Mouse (Mus musculus) 3T3-L1 (cell line): ENCODE results near the gene Phactr1.

ENCODE experiments used
- DNase-seq: peaks from one replicate; pipeline ENCODE4 v3.0.0-alpha.2; 2015; ENCODE audit warnings: low read depth, low spot score

Gene Phactr1

GRCm38 (mm10) chr13:42866162-42866941 lies 185.9 kb downstream of the Phactr1 start:
- peak; percentile 82 for DNase-seq

DNA sequence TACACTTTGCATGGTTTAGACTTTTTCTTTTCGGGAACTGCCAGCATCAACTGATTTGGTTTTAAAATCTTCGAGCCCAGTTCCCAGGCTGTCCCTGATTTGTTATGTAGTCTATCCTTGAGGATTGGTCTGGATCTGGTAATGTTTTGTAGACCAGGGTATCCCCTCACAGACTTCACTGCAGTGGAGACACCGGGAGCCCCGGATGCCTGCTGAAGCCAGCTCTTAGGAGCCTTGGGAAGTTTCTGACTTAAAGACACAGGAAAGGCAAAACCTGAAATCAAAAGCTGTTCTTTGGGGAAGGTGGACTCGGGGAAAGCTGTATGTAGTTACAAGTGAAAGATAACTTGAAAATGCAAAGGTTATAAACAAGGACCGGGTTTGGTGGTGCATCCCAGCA lies 186.6 kb downstream of the Phactr1 start:
- DNase-seq: no peak

DNA sequence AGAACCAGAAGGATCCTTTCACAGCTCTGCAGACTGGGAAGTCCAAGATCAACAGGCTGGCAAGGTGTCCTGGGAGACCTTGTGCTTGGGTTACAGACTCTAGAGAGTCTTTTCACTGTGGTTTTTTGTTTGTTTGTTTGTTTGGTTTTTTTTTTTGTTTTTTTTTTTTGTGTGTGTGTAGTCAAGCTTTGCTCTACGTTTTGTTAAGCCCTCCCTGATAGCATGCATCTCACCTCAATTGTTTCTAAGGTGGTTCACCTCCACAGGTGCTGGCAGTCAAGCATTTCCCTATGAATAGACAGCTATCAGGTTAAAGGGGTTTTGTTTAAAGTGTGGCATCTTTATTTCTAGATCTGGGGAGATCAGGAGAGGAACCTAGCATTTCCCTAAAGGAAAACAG lies 191.7 kb downstream of the Phactr1 start:
- DNase-seq: no peak

GRCm38 (mm10) chr13:42878346-42878745 lies 197.9 kb downstream of the Phactr1 start:
- no peak for DNase-seq

GRCm38 (mm10) chr13:42884033-42884724 lies 203.8 kb downstream of the Phactr1 start:
- no peak for DNase-seq

GRCm38 (mm10) chr13:42884725-42885115 lies 204.3 kb downstream of the Phactr1 start:
- DNase-seq: peak; percentile 41

GRCm38 (mm10) chr13:42887701-42888100 lies 207.3 kb downstream of the Phactr1 start:
- DNase-seq: peak; percentile 20

DNA sequence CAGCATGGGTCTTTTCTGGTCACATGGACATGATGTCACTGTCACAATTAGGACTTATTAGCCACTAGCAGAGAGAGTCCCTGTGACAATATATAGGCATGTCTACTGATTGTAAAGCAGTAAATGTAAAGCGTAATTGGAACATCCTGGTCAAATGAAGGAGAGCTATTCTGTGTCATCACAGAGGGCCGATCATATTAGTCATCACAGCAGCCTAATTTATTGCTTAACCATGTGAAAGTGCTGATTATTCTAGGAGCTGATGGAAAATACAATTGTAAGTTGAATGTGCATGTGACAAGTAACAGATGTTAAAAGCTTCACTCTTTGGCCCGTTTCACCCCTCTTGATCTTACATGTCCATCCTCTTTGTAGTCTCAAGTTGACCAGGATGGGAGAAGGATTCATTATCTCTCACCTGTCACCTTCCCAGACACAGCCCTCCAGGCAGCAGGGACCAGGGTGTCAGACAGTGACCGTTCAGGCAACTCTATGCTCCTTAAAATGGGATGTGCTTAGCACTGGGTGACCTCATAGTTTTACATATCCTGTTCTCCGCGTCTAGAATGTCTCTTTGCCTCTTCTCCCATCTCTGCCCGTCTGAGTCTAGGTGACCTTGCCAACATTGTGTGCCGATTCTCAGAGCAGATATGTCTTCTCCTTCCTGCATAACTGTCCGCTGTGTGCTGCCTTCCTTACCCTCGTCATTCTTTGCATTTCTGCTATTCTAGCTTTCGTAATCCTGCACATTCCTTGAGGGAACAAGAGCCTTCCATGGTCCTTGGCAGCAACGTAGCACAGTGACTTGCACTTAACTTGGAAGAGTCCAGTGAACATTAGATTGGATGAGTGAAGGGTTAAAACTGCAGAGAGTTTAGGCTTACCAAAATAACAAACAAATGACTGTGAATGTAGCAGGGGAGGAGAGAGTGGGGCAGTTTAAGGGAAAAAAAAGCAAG lies 209.4 kb downstream of the Phactr1 start:
- DNase-seq: peak; percentile 86

DNA sequence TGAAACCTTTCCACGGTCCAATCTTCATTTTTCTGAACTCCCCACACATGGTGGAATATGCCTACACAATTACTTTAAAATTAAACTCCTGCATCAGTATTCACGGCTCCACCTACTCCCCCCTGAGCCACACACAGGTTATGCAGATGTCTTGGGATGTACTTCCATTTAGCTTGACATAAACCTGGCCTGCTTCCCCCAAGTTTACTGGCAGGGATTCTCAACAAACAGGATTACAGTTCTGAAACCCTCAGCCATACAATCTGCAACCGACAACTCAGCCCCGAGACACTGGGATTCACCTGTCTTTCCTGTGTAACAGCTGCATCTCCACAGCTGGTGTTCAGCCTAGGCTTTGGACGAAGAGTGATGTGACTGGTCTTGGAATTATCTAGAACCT lies 210.2 kb downstream of the Phactr1 start:
- DNase-seq: peak; percentile 42

DNA sequence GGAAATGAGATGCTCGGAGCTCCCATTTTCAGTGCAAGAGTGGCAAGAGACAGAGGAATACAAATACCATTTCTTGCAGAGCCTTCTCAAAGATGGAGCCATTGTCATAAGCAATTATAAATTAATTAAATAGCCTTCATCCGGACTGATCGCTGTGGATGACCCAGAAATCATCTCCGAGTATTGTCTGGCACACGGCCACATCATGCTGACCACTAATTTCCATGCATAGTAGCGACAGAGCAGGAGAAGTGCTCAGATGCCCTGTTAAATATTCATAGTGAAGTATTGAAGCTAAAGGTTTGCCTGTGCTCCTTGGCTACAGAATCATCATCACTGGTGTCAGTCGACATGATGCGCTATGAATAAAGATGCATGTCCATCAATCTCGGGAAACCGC lies 213.6 kb downstream of the Phactr1 start:
- DNase-seq: no peak

- DNase-seq: no peak
Measured at GRCm38 (mm10) chr13:42894598-42894997, 214.2 kb downstream of the Phactr1 start.

GRCm38 (mm10) chr13:42895980-42896379 lies 215.6 kb downstream of the Phactr1 start:
- DNase-seq: no peak

GRCm38 (mm10) chr13:42899611-42900010 lies 219.2 kb downstream of the Phactr1 start:
- peak; percentile 14 for DNase-seq

GRCm38 (mm10) chr13:42901837-42902236 lies 221.4 kb downstream of the Phactr1 start:
- DNase-seq: no peak

DNA sequence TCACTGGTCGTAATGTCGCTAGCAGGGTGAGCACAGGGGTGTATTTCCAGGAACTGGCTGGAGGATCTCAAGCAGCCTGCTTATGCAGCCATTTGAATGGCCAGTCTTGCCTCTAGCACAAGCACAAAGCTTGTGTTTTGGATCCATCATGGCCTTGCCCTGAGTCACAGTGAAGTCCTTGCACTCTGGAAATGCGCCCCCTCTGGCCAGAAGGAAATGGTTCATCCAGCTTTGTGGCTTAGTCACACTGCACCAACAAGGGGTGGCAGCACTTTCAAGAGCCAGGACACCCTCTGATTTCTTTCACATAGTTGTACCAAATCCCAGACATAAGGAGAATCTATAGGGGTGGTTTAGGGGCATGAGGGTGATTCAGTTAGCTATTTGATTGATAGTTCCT lies 222.4 kb downstream of the Phactr1 start:
- peak; percentile 18 for DNase-seq

DNA sequence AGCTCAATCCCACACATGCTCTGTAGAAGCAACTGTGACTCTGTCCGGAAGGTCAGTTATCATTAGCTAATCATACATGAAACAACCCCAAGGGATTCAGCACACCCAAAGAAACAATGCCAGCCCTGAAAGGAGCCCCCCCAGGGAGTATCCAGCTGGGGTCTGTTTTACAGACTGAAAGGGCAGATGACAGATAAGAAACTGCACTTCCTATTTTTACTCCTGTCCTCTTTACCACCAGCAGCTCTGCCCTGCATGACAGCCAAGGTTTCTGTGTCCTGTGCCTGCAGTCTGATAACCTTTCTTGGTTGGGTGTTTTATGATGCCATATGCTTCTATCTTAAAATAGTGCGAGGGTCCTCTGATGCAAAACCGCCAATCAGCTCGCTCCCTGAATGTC lies 225.4 kb downstream of the Phactr1 start:
- DNase-seq: no peak

DNA sequence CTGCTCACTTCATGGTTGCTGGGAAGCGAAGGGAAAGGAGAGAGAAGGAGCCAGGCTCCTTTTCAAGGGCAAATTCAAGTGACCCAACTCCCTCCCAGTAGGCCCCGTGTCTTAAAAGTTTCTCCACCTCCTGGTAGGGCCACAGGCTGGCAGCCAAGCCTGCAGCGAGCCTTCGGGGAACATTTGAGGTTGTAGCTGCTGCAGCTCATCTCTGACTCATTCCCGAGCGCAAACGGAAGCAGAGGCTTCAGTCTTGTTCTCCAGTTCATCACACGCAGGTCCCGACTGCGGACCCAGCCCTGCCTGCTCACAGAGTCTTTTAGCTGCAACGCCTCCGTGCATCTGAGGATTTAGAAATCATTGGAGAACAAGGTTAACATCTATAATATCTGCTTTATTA lies 226.6 kb downstream of the Phactr1 start:
- DNase-seq: peak; percentile 31

GRCm38 (mm10) chr13:42915081-42915480 lies 234.7 kb downstream of the Phactr1 start:
- no peak for DNase-seq

- DNase-seq: no peak
Measured at GRCm38 (mm10) chr13:42915851-42916193, 235.4 kb downstream of the Phactr1 start.

DNA sequence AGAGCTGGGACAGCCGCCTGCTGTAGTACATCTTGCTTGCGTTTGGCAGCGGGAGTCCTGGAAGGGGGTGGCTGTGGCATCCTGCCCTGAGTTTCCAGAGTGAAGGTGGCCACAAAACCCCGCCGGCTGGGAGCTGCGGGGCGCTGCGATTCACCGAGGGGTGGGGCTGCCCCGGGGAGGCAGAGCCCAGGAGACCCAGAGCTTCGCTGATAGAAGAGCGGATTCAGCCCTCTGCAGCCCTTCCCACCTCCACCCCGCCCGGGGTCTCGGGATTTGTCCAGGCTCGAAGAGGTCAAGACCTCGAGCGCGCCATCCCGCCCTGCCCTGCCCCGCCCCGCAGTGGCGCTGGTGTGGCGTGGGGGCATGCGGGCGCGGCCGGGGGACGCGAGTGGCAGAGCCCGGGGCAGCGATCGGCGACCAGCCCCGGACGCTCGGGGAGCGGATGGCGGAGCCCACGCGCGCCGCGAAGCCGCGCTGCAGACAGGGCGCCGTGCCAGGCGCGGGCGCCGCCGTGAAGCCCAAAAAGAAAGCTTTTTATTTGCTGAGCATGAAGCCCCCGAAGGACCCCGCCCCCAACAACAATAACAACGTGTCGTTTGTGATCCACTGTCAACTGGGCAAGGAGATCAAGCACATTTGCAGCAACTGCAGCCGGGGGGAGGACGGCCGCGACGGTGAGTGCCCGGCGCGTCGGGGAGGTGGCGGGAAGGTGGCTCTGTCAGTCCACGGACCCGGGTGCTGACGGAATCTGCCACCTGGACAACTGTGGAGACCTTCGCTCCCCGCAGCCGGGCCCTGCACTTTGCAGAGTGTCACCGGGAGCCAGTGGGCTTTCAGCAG lies 236.0 kb downstream of the Phactr1 start:
- no peak for DNase-seq

- DNase-seq: no peak
Measured at GRCm38 (mm10) chr13:42917251-42917650, 236.8 kb downstream of the Phactr1 start.
